Mouse (Mus musculus) granulocyte monocyte progenitor cell, adult 5-6 weeks (primary cell): Measurements from ENCODE around the gene Npl. TPM values are rescaled to one million over a fixed set of nuclear protein-coding genes. Genes with fewer than 3 reads are reported as not detected.
"Not testable (repeated sequence)": the region's sequence is repeated elsewhere in the genome, so short reads cannot be mapped to it uniquely, and the experiment has no call there.

Experiments
- ATAC-seq: replicated peaks from 2 replicates; pipeline ENCODE4 v1.8.0; 2016; ENCODE audit warnings: mild to moderate bottlenecking, moderate TSS enrichment, inconsistent platforms; ENCODE audit not compliant: poor library complexity, severe bottlenecking
- total RNA-seq, 2 experiments: library from RNA; stranded (forward) in 1 of 2; stranded (reverse) in 1 of 2; fragments of 200-712, 200-1000 nt in 1 of 2; fragments of >200 nt in 1 of 2; fragmentation: Nextera tagmentation in 1 of 2; gene quantifications; 2 replicates each; pipeline ENCODE4 v1.2.3; 2014 to 2017

The Npl gene
- total RNA-seq, 2 experiments from 2014 or later, result 13.4 to 29.3 TPM

DNA sequence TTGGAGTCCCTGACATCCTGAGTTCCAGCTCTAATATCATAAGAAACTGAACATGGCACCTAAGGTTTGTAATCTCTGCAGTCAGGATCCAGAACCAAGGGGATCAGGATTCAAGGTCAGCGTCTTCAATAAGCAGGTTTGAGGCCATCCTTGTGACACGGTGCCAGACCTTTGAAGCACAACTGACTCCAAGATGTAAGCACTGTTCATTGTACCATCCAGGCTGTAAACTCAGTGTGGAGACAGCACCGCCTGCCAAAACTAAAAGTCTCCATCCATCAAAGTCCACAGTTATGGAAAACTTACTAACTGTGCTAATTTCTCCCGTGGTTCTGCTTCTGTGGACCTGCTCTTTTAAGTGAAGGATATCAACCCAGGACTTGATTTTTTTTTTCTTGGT is 59.9 kb downstream of the Npl start:
- no peak for ATAC-seq

DNA sequence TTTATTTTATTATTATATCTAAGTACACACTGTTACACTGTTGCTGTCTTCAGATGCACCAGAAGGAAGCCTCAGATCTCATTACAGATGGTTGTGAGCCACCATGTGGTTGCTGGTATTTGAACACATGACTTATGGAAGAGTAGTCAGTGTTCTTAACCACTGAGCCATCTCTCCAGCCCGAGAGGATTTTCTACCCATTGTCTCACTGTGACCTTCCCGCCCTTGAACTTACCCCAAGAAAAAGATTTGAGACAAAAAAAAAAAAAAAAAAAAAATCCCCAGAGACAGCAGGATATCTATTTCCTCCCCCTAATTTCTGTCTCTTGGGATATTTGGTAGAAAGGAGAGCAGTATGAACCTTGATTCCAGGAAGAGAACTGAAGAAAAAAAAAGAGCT is 60.3 kb downstream of the Npl start:
- ATAC-seq, result no peak

DNA sequence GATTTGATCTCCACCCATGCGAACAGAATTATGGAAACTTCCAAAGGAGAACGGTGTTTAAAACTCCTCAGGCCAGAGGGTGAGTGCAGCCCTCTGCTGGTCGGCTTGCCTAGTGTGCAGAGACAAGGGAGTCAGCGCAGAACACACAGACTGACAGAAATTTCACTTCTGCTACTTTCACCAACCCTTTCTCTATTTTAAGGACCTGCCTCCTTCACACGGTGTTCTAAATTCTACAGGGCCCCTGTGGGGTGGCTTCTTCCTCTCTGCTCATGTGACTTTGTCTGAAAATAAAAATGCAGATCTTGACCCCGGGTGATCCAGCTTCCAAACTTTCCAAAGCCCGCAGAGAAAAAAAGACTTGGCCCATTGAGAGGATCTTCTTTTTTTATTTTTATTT is 60.7 kb downstream of the Npl start:
- ATAC-seq, result peak; percentile 64

DNA sequence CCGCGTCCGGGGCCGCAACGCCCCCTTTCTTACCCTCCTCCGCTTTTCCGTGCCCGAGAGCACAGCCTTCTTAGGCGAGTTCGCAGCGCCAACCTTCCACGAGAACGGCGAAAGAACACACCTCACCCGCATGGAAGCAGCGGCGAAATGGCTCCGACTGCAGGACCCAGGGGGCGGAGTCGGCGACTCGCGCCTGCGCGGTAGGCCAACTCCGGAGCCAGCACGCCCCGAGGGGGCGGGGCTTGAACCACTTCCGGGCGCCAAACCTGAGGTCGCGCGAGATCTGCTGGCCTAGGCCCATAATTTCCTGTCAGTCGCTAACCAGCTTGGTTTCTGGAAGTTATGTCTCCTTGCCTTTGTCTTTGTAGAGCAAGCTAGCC is 62.4 kb downstream of the Npl start, which contains the start of gene Dhx9:
Gene Dhx9, minus strand, starts transcription at position 161 of the 380 bp plus-strand sequence.
- peak; percentile 73 for ATAC-seq

DNA sequence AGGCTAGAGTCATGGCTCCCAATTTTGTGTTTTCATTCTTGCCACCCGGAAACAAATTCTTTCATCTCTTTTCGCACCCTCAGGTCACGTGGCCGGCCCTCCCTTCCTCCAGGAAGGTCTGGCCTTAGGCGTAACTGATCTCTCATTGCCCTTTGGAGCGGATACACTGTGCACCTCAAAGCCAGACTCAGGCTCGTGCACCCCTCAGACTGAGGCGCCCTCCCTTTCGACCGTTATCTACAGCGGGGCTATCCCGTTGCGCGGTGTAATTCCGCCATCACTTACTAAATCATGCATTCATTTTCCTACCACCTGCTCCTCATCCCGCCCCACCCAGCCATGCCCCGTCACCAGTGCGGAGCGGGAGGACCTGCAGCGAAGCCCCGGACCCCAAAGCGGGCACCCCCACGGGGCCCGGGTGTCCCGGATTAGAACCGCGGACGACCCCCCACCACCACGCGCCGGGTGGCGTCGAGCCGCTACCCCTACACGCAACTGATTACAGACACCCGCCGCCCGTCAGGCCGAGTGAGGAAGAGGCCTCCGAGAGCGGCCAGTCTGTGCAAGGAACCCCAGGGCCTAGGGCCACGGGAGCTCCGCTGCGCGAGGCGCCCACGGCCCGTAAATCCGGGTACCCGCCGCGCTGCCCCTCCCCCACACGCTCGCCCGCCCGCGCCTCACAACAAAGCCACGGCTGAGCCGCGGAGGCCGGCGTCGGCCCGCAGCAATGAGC is 62.9 kb downstream of the Npl start:
- ATAC-seq, result peak; percentile 26

DNA sequence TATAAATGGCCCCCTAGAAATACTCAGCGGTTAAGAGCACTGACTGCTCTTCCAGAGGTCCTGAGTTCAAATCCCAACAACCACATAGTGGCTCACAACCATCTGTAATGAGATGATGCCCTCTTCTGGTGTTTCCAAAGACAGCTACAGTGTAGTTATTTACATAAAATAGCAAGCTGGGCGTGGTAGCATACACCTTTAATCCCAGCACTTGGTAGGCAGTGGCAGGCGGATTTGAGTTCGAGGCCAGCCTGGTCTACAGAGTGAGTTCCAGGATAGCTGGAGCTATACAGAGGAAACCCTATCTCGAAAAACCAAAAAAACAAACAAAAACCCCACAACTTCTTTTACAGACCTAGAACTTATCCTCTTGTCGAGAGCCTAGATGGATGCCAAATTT is 63.7 kb downstream of the Npl start:
- not testable (repeated sequence) for ATAC-seq

DNA sequence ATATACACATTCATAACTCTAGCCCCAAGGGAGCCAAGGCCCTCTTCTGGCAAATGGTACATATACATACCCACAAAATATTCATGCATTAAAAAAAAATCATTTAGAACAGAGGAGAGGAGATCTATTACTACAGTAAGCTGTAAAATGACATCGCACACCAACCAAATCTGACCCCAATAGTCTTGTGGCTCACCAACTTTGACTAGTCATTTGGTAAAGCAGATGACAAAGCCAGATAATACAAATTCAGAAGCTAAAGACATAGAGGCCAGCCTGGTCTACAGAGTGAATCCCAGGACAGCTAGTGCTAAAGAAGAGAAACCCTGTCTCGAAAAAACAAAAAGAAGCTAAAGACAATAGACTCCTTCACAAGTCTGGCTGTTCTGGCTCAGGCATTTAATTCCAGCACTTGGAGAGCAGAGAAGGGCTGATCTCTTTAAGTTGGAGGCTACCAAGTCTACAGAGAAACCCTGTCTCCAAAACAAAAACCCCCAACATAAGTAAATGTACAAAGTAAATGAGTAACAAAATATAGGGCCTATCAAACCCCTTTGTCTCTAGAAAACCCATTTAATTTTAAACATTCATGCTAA is 64.5 kb downstream of the Npl start:
- ATAC-seq, result no peak

DNA sequence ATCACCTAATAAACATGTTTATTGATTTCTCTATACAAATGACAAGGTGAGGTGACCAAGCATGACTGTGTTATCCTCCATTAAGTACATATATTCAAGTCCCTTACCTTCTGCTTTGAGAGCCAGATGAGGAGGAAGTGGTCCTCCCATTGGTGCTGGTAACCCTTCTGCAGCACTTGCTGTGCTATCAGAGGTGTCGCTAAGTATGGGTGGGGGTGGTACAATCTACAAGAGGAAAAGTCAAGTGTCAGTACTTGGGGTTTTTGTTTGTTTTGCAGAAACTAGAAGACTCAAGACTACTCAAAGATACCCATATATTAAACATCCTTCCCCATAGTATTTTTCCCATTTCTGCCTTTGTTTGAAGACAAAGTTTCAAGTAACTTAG is 68.8 kb downstream of the Npl start:
- no peak for ATAC-seq

DNA sequence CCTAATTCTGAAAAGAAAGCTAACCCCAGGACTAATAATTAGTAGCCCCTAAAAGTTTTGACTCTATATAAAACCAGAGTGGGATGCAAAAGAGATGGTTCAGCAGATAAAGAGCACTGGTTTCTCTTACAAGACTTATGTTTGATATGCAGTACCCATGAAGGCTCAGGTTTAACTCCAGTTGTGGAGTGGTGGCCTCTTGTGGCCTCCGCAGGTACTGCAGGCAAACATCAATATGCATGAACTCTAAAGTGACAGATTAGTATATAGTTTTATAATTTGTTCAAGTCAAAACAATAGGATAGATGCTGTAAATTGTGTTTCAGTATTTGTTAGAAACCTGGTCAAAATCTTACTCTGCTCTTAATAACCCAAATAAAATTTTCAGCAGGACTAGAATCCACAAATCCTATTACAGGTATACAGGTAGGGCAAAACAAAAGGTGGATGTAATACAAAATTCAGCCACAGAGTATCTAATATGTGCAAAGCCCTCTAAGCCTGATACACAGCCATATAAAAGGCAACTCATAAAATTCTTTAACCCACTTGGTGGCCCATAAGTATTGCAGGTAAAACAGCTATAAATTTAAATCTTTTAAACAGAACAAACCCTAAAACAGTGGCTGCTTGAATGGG is 69.3 kb downstream of the Npl start:
- peak; percentile 91 for ATAC-seq

DNA sequence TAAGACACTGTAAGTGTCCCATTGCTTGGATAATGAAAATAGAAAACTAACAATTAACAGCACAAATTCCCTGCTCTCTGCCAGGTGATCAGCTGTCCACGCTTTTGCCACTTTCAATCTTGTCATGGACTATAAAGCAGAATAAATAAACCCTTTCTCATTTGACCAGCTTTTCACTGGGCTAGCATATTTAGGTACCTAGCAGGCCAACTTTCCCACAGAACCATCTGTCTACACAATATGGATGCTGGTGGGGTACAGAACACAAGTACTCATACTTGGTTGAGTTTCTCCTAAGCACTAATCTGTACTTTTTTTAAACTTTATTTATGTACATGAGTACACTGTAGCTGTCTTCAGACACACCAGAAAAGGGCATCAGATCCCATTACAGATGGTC is 70.5 kb downstream of the Npl start:
- ATAC-seq, result no peak

DNA sequence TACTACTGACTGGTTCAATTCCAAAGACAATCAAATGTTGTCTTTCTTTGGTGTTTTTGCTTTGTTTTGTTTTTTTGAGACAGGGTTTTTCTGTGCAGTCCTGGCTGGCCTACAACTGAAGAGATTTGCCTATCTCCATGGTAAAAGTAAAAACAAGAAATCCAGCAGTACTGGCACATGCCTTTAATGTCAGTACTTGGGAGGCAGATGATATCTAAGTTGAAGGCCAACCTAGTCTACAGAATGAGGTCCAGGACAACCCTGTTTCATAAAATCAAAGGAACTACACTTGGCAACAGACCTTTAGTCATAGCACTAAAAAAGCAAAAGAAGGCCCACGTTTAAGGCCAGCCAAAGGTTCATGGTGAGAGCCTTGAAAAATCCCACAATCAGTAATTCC is 88.0 kb downstream of the Npl start:
- no peak for ATAC-seq

DNA sequence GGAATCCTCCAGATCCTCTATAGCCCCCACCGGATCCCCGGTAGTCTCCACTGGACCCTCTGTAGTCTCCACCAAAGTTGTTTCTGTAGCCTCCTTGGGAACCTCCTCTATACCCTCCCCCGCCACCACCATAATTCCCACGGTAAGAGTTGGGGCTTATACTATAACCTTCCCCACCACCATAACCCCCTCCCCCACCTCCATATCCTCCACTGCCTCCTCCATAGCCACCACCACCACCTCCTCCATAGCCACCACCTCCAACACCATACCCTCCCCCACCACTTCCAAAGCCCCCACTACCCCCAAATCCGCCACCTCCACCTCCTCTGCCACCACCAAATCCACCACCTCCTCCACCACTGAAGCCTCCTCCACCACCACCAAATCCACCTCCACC is 93.7 kb downstream of the Npl start:
- 0 out of 2 replicates have a peak, but pooled peaks have one; percentile 9 for ATAC-seq

DNA sequence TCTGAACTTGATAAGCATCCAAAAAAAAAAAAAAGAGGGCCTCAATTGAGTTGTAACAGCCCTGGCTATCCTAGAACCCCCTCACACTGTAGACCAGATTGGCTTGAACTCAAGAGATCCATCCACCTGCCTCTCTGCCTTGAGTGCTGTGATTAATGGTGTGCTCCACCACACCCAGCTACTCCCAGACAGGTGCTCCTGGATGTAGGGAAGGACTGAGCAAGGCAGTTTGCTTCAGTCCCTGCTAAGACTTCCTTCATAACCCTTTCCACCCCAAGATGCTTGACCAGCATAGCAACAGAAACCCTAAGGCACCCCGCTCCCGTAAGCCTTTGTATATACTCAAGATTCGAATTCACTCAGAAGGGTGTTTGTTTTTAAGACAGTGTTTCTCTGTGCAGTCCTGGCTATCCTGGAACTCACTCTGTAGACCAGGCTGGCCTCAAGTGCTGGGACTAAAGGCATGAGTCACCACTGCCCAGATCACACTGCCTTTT is 96.7 kb downstream of the Npl start:
- no peak for ATAC-seq

Other genes starting within 250 kb of the Npl start
- 3.3 and 5.1 TPM in 2 replicates for gene Lamc1, start 217.3 kb downstream of the Npl start, total RNA-seq (2014; fragmentation: Nextera tagmentation)
- gene Lamc1, start 217.3 kb downstream of the Npl start, total RNA-seq (2017), result 2.7 and 5.2 TPM in 2 replicates
- 1.2 and 3.9 TPM in 2 replicates for gene Shcbp1l, start 124.9 kb downstream of the Npl start, total RNA-seq (2014; fragmentation: Nextera tagmentation)
- 0.36 and 0.99 TPM in 2 replicates for gene Shcbp1l, start 124.9 kb downstream of the Npl start, total RNA-seq (2017)
- gene Dhx9, start 62.4 kb downstream of the Npl start, total RNA-seq (2014; fragmentation: Nextera tagmentation), result 176 and 196 TPM in 2 replicates
- 132 and 142 TPM in 2 replicates for gene Dhx9, start 62.4 kb downstream of the Npl start, total RNA-seq (2017)
- 0.34 and 4.6 TPM in 2 replicates for gene Rgs8, start 103.0 kb upstream of the Npl start, total RNA-seq (2014; fragmentation: Nextera tagmentation)
- gene Rgs8, start 103.0 kb upstream of the Npl start, total RNA-seq (2017), result 0.47 and 1.3 TPM in 2 replicates
- gene Rgs16, start 190.3 kb upstream of the Npl start, total RNA-seq (2014; fragmentation: Nextera tagmentation), result not detected in 2 replicates
- 0.17 TPM in 1 of 2 replicates, not detected in the other for gene Rgs16, start 190.3 kb upstream of the Npl start, total RNA-seq (2017)
- gene Rnasel, start 199.4 kb upstream of the Npl start, total RNA-seq (2014; fragmentation: Nextera tagmentation), result 35.9 and 55.9 TPM in 2 replicates
- gene Rnasel, start 199.4 kb upstream of the Npl start, total RNA-seq (2017), result 52.3 and 72.8 TPM in 2 replicates